Mouse (Mus musculus): ENCODE measurements around the gene Plekhn1.
A peak's percentile ranks its signal among the peaks of the same experiment; 100 is the strongest.

The Plekhn1 gene

DNA sequence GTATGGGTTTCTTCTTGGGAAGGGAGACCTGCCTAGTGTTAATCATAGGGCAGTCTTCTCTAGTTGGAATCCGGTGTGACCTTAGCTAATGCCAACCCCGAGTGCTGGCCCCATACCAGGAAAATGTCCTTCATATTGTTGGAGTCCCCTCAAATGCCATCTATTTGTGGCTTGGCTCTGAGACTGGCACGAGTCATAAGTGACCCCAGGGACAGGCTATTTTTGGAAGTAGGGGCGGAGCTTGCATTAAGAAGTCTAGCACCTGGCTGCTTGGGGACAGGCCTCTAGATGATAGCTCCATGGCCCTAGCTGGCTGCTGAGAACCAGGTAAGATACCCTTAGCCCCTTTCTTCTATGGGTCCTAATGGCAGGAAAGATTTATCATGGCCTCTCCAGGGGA is 19.0 kb downstream of the Plekhn1 start, which contains the start of gene Perm1:
TSS of gene Perm1 (plus strand) at position 220 of the 400 bp plus-strand sequence.
- no peak for DNase-seq (ENCODE audit: low read depth, low spot score)

DNA sequence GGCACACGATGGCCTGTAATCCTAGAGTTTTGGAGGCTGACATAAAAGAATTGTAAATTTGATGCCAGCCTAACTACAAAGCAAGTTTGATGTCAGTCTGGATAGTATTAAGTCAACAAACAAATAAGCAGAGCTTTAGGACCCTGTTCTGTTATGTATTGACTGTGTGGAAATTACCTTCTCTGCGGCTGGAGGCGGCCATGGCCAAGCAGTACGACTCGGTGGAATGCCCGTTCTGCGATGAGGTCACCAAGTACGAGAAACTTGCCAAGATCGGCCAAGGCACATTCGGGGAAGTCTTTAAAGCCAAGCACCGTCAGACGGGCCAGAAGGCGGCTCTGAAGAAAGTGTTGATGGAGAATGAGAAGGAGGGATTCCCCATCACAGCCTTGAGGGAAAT is 21.5 kb downstream of the Plekhn1 start:
- DNase-seq (ENCODE audit: low read depth, low spot score): no peak

DNA sequence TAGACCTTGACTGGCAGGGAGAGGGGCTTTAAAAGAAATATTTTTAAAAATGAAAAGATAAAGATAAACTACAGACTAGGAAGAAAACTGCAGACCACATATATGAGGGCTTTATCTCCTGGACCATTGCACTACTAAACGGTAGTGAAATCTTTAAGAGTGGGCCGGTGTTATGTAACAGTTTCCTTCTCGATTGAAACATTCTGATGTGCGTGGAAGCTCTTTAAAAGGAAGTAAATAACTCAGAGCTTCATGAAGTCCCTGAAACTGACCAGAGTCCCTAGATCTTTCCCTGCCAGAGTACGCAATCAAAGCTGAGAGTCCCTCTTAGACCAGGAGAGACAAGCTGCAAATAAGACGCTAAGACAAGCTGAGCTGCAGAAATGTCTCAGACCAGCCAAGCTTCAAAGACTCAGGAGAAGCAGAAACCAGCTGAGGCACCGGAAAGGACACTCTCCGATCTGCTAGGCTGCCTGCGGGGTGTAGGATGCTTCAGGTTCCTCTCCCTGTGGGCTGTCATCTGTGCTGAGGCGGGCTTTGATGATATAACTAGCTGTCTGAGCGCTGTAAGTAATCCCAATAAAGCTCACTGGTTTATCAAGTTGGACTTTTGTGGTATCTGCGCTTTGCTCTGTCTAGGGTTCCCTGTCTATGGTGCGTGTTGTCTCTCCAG is 24.6 kb downstream of the Plekhn1 start:
- no peak for DNase-seq (ENCODE audit: low read depth, low spot score)

DNA sequence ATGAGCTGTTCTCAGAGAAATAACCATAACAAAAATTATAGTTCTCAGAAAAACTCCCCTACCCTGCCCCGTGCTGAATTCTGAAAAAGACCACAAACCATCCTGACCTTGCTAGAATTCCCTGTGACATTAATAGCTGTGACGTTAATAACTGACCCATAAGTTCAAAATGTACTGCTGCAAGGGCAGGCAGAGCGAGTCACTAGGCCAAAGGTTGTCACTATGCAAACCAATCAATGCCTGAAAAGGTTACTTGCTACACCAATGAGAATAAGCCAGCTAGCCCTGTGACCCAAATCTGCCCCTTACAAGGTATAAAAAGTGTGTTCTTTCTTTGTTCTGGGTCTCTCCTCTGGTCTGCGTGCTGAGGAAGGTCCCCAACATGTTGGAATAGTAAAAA is 25.8 kb downstream of the Plekhn1 start:
- no peak for DNase-seq (ENCODE audit: low read depth, low spot score)

DNA sequence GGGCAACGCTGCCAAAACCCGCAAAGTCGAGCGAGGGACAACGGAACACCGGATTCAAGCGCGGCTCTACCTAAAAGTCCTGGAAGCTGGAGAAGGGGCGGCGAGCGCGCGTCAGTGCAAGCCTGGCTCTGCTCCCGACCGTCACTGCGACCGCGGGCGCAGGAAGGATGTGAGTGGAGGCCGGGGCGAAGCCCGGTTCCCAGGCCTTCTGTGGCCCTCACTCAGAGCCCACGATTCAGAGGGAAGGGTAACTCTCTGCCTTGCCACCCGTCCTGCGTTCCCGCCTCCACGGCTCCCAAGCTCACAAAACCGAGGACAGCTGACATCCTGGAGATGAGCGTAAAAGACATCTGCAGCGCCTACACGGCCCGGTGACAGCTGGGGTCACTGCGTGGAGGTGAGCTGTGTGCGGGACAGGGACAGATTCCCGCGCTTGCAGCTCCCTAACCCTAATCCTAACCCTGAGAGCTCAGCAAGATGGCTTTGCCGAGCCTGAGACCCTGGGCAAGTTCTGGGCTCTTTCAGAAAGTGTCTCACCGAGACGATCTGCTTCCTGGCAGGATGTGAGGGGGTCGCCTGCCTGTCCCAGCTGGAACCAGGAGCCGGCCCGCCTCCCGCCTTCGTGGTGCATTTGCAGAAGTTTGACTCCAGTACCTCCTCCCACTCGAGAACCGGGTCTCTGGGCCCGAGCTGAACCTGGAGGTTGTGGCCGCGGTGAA is 31.1 kb downstream of the Plekhn1 start:
- DNase-seq (ENCODE audit: low read depth, low spot score): peak; percentile 64

DNA sequence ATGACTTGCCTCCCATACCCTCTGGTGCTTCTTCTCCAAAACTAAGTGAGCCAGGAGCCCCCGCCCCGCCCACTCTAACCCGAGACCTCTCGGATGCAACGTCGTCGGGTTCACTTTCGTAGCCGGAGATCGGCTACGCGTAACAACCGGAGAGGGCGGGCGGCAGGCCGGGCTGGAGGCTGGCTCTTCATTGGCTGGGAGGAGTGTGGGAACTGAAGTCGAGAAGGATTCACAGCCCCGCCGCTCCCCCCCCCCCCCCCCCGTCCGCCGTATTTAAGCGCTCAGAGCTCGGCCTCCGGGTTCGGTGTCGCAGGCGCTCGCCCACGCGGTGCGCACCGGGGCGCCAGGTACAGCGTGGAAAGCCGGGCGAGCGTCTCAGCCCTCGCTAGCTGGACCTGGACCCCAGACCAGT is 31.6 kb downstream of the Plekhn1 start, which contains the start of gene AW011738:
TSS of gene AW011738 (plus strand) at position 304 of the 412 bp plus-strand sequence.
- peak; percentile 82 for DNase-seq (ENCODE audit: low read depth, low spot score)

DNA sequence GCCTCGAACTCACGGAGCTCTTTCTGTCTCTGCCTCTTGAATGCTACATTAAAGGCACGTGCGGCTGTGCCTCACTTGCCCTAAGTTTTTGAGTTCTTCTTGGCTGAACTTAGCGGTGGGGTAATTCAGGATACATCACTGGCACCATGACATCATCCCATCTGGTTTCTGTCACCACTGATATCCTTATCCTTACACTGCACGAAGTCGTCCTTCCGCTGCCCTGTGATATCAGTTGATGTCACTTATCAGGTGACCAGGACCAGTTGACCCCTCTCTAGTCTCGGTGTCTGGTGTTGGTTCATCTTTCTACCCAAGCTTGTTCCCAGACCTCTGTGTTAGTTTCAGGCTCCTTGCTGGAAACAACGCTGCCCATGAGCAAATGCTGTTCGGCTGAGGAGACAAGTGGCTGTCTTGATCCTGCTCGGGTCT is 32.2 kb downstream of the Plekhn1 start:
- DNase-seq (ENCODE audit: low read depth, low spot score): no peak

DNA sequence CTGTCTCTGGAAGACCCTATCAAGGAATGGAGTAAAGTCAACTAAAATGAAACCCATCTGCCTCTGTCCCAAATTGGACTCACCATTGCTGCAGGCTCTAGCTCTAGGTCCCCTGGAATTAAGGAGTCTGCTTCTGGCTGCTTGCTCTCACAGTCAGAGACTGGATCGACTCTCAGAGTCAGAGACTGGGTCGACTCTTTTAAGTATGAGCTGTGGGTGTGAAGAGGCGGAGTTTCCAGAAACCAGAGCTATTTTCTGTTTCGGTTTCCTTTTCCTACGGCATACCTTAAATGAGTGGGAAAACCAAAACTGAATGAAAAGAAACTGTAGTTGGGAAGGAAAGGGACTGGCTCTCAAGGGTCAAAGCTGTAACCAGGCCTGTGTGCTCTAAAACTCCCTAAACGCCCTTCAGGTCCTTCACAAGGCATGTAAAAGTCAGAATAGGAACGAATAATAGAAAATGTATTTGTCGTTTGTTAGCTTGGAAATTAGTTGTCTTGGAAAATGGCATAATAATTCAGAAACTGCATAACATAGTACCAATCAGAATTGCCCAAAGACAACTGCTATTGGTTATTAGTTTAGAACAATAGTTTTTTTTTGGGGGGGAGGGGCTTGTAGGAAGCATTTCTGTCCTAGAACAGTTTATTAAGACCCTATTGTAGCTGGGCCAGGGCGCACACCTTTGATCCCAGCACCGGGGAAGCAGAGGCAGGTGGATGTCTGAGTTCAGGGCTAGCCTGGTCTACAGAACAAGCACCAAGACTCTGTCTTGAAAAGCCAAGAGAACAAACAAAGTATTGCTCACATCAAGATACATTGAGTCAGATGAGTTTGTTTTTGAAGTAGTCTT is 33.8 kb downstream of the Plekhn1 start, which contains the start of gene Isg15:
TSS of gene Isg15 (minus strand) at position 196 of the 853 bp plus-strand sequence.
- DNase-seq (ENCODE audit: low read depth, low spot score): no peak

DNA sequence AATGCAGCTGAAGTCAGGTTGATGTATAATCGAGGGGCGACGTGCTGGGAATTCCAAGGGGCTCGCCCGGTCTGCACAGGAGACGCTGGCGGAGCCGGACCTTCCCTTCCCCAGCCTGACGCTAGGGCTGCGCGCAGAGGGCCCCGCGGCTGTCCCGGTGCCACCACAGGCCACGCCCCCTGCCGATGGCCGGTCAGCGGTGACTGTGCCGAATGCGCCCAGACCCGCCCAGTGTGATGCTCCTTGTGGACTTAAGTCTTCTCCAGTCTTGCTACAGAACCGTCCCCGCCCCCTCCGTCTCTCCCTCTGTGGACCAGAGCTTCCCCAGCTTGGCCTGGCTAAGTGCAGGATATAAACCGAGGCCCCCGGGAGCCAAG is 36.8 kb downstream of the Plekhn1 start:
- peak; percentile 94 for DNase-seq (ENCODE audit: low read depth, low spot score)

DNA sequence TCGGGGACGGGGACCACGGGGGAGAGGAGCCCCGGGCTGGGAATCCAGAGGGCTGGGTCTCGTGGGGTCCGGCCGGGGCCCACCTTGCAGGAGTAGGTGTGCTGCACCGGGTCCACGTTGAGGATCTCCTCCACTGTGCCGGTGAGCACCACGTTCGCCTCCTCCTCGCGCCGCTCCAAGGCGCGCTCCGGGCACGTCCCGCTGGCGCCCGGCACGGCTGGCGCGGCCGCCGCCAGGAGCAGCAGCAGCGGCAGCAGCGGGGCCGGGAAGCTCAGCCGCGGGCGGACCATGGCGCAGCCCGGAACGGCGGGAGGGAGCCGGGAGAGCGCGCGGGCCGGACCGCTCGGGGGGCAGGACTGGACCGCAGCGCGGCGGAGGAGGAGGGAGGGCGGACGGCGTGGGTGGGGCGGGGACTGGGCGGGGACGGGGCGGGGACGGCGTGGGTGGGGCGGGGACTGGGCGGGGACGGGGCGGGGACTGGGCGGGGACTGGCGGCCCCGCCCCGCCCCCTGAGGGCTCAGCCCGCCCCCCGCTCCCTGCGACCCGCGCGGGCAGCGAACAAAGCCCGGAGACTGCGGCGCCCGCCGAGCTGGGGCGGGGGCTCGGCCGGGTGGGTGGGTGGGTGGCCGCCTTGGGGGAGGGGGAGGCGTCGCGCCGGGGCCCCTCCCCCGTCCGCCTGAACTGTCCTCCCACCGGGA is 37.4 kb downstream of the Plekhn1 start, which contains the start of gene Agrn:
TSS of gene Agrn (minus strand) at position 358 of the 698 bp plus-strand sequence.
- no peak for DNase-seq (ENCODE audit: low read depth, low spot score)

DNA sequence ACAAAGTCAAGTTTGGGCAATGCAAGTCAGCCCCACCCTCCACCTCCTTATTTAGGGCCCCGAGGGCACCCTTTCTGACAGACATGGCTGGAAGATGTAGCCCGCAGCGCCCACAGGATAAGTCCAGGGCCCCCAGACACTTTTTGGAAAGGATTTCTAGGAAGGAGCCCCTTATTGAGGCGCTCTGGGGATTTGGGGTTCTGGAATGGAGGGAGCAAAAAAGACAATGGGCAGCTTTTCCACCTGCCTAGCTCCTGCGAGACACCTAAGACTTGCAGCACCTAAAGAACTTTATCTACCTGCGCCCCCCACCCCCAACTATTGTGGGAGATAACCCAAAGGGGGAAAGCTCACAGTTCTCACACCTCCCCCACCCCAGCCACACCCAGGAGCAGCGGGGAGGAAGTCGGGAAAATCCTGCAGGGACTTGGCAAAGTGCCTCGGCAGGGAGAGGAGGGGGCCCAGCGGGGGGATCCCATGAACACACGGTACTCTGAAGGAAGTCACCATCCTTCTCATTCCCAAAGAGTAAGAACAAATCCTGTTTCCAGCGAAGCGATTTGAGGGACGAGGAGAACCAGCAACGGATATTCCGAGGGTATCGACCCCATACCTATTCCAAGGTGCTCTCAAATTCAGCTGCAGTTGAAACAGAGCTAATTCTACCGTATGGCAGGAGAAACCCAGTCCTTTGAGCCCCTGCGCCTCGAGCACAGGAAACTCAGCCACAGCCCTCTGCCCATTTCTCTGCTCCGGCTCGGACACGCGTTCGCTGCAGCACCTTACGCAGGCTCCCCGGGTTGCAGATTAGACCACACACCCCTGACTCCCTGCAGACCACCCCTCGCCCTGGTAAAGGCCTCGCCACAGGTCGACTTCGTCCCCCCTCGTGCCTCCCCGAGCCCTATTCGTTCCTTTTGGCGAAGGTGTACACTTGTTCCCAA is 38.5 kb downstream of the Plekhn1 start:
- DNase-seq (ENCODE audit: low read depth, low spot score): no peak

DNA sequence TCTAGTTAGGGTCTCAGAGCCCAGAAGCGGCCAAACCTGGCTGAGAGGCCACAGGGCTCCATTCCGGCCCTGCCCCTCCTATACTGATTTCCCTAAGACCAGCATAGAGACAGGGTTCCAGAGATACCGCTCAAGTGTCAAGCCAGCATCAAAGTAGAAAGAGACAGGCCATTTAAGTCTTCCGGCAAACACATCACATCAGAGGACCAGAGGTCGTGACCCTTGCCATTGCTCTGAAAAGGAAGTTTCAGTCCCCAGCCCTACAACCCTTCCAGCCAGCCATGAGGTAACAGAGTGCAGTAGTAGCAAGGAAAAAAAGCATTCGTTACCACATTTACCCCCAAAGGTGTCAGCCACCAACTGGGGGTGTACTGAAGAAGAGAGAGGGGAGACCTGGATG is 40.3 kb downstream of the Plekhn1 start:
- no peak for DNase-seq (ENCODE audit: low read depth, low spot score)

DNA sequence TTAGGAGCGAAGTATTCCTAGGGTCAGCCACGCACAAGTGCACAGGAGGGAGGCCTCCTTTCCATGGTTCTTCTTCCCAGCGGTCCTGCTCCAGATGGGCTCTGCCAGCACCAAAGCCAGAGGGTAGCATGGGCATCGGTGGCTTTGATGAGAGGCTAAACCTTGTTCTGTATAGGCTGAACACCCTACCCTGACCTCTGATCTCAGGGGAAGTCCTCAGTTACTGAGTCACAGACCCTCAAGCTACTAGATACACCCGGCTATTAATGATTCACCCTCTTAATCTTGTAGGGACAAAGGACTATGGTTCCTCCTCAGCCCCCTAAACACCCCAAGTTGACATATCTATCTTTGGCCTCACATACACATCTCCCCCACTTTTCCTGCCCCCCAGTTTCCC is 40.8 kb downstream of the Plekhn1 start:
- DNase-seq (ENCODE audit: low read depth, low spot score): no peak

DNA sequence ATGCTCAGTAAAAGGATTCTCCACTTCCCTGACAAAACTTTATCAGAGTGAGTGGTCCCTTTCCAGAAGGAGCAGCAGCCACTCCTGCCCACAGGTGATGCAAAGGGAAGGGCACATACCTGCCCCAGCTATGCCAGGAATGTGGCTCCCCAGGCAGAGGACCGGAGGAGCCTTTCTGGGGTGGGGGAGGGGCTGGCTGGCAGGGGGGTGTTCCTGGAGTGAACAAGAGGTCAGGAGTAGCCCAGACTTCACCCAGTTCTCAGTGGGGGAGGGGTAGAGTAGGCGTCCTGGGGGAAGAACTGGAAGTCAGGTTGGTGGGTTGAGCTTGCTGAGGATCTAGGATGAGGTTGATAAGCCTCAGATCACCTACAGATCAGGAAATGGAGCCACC is 41.5 kb downstream of the Plekhn1 start:
- DNase-seq (ENCODE audit: low read depth, low spot score): no peak

DNA sequence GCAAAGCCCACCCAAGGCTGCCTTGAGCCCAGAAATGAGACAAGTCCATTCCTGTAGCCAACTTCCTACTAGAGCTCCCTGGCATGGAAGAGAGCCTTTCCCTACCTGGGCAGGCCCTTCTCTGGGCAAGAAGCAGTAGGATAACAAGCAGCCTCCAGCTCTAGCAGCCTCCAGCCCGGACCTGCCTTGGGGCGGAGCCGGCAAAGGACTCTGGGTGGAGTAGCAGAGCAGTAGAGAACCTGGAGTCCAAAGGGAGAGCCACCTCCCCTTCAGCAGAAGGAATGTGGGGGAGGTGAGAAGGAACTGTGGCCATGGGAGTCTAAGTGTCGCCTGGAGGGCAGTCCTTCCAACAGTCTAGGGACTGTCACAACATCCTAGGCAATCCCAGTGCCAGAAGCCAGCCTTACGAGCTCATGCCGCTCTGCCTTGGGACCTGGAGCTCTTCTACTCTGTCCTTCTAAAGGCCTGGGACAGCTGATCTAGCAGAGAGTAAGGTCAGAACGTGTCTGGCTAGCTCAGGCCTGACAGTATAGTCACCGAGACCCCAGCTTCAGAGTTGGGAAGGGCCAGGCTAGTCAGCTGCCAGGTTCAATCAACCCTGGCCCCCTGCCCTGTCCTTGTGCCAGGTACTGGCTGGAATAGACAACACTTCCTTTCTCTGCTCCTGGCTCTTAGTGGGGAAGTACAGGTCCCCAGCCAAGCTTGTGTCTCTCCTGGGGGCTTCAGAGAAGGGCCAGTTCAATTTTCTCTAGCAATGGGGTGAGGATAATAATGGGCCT is 42.0 kb downstream of the Plekhn1 start:
- DNase-seq (ENCODE audit: low read depth, low spot score): no peak

DNA sequence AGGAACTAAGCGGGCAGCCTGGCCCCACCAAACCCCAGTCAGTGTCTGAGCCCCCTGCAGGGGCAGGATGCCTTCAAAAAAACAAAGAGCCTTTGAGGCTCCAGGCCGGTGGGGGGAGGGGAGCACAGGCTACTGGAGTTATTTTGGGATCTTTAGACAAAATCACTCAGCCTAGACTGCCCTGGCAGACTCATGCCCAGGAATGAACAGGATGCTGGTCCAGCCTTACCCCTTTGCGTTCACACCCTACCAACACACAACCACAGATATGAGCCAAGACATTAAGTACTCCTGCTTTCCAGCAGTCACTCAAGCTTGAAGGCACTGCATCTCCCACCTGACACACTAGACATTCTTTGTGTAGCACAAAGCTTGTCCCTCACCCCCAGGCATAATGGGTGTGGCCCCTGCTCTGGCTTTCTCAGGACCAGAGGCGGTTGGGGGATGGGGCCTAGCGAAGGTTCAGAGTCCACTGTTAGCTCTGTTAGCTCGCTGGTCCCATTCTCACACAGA is 45.8 kb downstream of the Plekhn1 start:
- peak; percentile 73 for DNase-seq (ENCODE audit: low read depth, low spot score)

DNA sequence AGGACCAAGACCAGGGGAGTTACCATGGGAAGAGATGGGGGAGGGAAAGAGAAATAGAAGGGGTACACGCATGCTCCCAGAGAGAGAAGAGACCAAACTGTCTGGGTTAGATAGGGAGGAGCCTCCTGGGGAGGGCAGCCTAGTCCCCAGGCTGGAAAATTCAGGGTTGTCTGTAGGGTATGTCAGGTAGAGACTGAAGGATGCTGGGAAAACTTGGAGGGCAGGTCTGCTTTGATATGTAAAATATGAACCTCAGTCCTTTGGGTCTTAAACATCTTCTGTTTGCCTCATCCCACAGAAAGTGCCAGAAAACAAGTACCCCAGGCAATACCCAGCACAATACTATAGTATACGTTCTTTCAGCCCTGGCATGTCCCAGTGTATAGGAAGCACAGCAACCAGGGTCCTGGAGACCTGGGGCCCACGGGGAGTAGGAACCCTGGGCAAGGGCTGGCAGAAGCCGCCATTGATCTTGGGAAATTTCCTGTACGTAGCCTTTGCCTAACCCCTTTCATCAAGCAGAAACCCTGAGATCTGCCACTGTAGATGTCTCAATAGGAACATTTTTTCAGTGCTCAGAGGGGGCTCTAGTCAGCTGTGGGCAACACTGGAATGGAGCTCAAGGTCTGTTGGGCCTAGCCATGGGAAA is 46.4 kb downstream of the Plekhn1 start:
- DNase-seq (ENCODE audit: low read depth, low spot score): no peak

DNA sequence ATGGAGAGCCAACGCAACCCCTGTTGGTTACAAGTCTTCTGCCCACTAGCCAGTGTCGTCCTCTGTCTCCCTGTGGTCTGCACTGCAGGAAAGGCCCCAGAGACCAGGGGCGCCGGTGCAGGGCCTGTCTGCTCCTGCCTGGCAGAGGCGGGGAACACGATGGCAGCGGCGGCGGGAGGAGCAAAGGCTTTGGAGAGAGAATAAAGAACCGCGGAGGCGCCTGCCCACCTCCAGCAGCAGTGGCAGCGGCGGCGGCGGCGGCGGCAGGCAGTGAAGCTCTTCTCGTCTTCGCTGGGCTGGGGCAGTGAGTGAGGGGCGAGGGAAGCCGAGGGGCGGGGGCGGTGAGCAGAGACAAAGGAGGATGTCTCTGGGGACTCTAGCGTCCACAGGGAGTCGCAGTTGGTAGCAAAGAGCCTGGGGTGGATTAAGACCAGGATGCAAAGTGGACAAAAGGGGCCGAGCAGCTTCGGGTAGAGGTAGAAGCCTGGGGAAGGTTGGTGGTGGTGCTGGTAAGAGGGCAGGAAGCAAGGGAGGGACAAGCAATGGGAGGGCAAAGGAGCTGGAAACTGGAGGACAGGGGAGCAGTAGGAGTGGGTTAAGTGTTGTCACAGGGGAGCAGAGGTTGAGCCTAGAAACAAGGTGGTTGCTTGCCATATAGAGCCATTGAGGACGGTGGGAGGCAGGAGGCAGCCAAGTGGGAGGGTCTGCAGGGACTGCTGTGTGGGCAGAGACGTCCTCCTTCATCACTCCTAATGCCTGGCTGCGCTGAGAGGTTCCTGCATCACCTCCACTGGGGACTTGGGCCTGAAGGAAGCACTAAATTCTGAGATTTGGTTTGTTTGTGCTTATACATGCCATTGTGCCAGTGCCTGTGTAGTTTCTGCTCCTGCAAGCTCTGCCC is 48.5 kb downstream of the Plekhn1 start:
- peak; percentile 70 for DNase-seq (ENCODE audit: low read depth, low spot score)
